Mouse (Mus musculus): ENCODE measurements around the gene Usp30. TPM values are rescaled to one million over a fixed set of nuclear protein-coding genes. Genes with fewer than 3 reads are reported as not detected.

Gene Usp30
- polyA plus RNA-seq, 1 experiment: 12.2 TPM

GRCm38 (mm10) chr5:114090421-114091013 is 25.3 kb downstream of the Usp30 start:
- peak overlapping the region; percentile 33; the same call in 1 of the 2 replicates for H3K4me3 ChIP-seq (ENCODE audit: insufficient read depth, low read length)
- TF ChIP-seq CTCF (IDR thresholded peaks at IDR 0.05; ENCODE audit: borderline replicate concordance, insufficient read depth, low read length) (no peak), POLR2A (IDR thresholded peaks at IDR 0.05; ENCODE audit: low read depth, low read length) (no peak)
- H3K27ac ChIP-seq (ENCODE audit: insufficient read depth, low read length): 0 out of 2 replicates have a peak overlapping the region, but pooled peaks have one; percentile 30
- H3K4me1 ChIP-seq (ENCODE audit: control insufficient read depth, insufficient read depth, low read length): no peaks in the 10 kb centered on the region; the same call in 1 of the 2 replicates

- 0 out of 2 replicates have a peak within 1 kb of the TSS, but pooled peaks have one; percentile 30 for H3K27ac ChIP-seq (ENCODE audit: insufficient read depth, low read length)
- no peaks in the 10 kb centered on the region; the same call in 1 of the 2 replicates for H3K4me1 ChIP-seq (ENCODE audit: control insufficient read depth, insufficient read depth, low read length)
- peak within 1 kb of the TSS; percentile 33; the same call in 1 of the 2 replicates for H3K4me3 ChIP-seq (ENCODE audit: insufficient read depth, low read length)
- TF ChIP-seq CTCF (IDR thresholded peaks at IDR 0.05; ENCODE audit: borderline replicate concordance, insufficient read depth, low read length) (no peak), POLR2A (IDR thresholded peaks at IDR 0.05; ENCODE audit: low read depth, low read length) (no peak)
These were observed 26.0 kb downstream of the Usp30 start, which contains the start of gene Svop for GRCm38 (mm10) chr5:114091057-114091807. Gene Svop, minus strand, starts transcription at chr5:114091570.

- TF ChIP-seq POLR2A (IDR thresholded peaks at IDR 0.05; ENCODE audit: low read depth, low read length) (no peak; the same call in 1 of the 2 replicates), CTCF (IDR thresholded peaks at IDR 0.05; ENCODE audit: borderline replicate concordance, insufficient read depth, low read length) (no peak)
- Histone ChIP-seq H3K4me3 (ENCODE audit: insufficient read depth, low read length) (peak overlapping the region; percentile 95), H3K4me1 (ENCODE audit: control insufficient read depth, insufficient read depth, low read length) (peaks cover 8% of the 10 kb centered on the region), H3K27ac (ENCODE audit: insufficient read depth, low read length) (no peak overlapping the region)
These were observed 34.6 kb downstream of the Usp30 start for GRCm38 (mm10) chr5:114099709-114100389.

- no peak overlapping the region for H3K27ac ChIP-seq (ENCODE audit: insufficient read depth, low read length)
- no peak for TF ChIP-seq CTCF (IDR thresholded peaks at IDR 0.05; ENCODE audit: borderline replicate concordance, insufficient read depth, low read length)
- TF ChIP-seq POLR2A (IDR thresholded peaks at IDR 0.05; ENCODE audit: low read depth, low read length): no peak
- H3K4me3 ChIP-seq (ENCODE audit: insufficient read depth, low read length): peak overlapping the region; percentile 95
- peaks cover 8% of the 10 kb centered on the region for H3K4me1 ChIP-seq (ENCODE audit: control insufficient read depth, insufficient read depth, low read length)
These were observed 35.3 kb downstream of the Usp30 start for GRCm38 (mm10) chr5:114100390-114101099.

DNA sequence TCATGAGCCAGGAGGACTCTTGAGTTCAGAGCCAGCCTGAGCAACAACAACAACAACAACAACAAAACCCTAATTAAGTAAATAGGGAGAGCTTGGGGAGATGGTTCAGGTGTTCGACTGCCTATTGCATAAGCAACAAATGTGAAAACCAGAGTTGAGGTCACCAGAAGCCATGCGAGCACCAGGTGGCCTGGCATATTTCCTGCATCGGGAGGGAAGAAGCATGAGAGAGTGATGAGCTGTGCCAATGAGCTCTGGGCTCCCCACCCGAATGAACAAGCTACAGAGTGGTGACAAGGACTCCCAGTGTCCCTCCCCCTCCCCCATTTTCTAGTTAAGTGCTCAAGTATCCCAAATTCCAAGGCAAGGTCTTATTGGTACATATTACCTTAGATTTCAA is 36.6 kb downstream of the Usp30 start:
- Histone ChIP-seq H3K4me1 (ENCODE audit: control insufficient read depth, insufficient read depth, low read length) (peaks cover 8% of the 10 kb centered on the region), H3K4me3 (ENCODE audit: insufficient read depth, low read length) (no peak overlapping the region), H3K27ac (ENCODE audit: insufficient read depth, low read length) (no peak overlapping the region)
- TF ChIP-seq POLR2A (IDR thresholded peaks at IDR 0.05; ENCODE audit: low read depth, low read length) (no peak), CTCF (IDR thresholded peaks at IDR 0.05; ENCODE audit: borderline replicate concordance, insufficient read depth, low read length) (no peak)

DNA sequence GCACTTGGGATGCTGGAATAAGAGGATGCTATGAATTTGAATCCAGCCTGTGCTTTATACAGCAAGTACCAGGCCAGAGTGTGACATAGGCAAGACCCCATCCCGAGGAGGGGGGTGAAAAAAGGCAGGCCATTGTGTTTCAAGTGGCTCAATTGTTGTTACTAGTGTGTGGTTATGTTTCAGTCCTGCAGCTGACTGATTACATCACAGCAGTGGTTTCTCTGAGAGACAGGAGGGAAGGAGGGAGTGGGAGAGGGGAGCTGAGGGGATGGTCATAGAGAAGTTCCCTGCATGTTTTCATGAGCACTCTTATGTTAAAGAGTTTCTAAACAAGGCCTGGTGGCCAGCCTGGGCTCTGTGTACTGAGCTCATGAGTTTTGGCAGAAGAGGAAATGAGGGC is 37.5 kb downstream of the Usp30 start:
- Histone ChIP-seq H3K4me3 (ENCODE audit: insufficient read depth, low read length) (no peak overlapping the region), H3K4me1 (ENCODE audit: control insufficient read depth, insufficient read depth, low read length) (peaks cover 8% of the 10 kb centered on the region), H3K27ac (ENCODE audit: insufficient read depth, low read length) (no peak overlapping the region)
- no peak for TF ChIP-seq CTCF (IDR thresholded peaks at IDR 0.05; ENCODE audit: borderline replicate concordance, insufficient read depth, low read length)
- no peak for TF ChIP-seq POLR2A (IDR thresholded peaks at IDR 0.05; ENCODE audit: low read depth, low read length)

- Histone ChIP-seq H3K4me1 (ENCODE audit: control insufficient read depth, insufficient read depth, low read length) (peaks cover under 1% of the 10 kb centered on the region; the same call in 1 of the 2 replicates), H3K4me3 (ENCODE audit: insufficient read depth, low read length) (no peak overlapping the region), H3K27ac (ENCODE audit: insufficient read depth, low read length) (no peak overlapping the region)
- TF ChIP-seq POLR2A (IDR thresholded peaks at IDR 0.05; ENCODE audit: low read depth, low read length) (no peak), CTCF (IDR thresholded peaks at IDR 0.05; ENCODE audit: borderline replicate concordance, insufficient read depth, low read length) (no peak)
These were observed 41.2 kb downstream of the Usp30 start for GRCm38 (mm10) chr5:114106391-114106935.

- Histone ChIP-seq H3K4me3 (ENCODE audit: insufficient read depth, low read length) (no peak overlapping the region), H3K4me1 (ENCODE audit: control insufficient read depth, insufficient read depth, low read length) (no peaks in the 10 kb centered on the region), H3K27ac (ENCODE audit: insufficient read depth, low read length) (no peak overlapping the region)
- TF ChIP-seq POLR2A (IDR thresholded peaks at IDR 0.05; ENCODE audit: low read depth, low read length): no peak
- peak; percentile 19; the same call in 1 of the 2 replicates for TF ChIP-seq CTCF (IDR thresholded peaks at IDR 0.05; ENCODE audit: borderline replicate concordance, insufficient read depth, low read length)
These were observed 48.1 kb downstream of the Usp30 start for GRCm38 (mm10) chr5:114113334-114113733.

- Histone ChIP-seq H3K4me3 (ENCODE audit: insufficient read depth, low read length) (no peak overlapping the region), H3K27ac (ENCODE audit: insufficient read depth, low read length) (no peak overlapping the region), H3K4me1 (ENCODE audit: control insufficient read depth, insufficient read depth, low read length) (no peaks in the 10 kb centered on the region)
- no peak for TF ChIP-seq CTCF (IDR thresholded peaks at IDR 0.05; ENCODE audit: borderline replicate concordance, insufficient read depth, low read length)
- TF ChIP-seq POLR2A (IDR thresholded peaks at IDR 0.05; ENCODE audit: low read depth, low read length): no peak
These were observed 49.8 kb downstream of the Usp30 start for GRCm38 (mm10) chr5:114115030-114115429.
